8 mouse cellular contexts compared by ENCODE assay signal in the genomic region with DNA sequence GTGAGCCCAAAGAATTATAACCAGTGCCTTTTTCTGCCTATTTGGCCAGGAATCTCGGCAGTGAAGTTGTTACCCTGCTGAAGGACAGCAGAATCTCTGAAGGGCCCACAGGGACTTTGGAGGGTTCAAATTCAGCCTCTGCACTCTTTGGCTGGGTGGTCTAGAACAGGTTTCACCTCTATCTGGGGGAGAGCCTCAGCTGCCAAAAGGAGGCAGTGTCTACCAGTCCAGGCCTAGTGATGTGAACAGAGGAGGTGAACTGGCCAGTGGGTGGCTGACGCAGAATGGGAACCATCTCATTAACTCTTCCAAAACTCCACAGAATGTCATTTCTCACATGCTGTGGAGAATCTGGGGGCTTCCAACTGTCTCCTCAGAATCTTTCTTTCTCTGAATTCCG. TPM values are rescaled to one million over a fixed set of nuclear protein-coding genes. Genes with fewer than 3 reads are reported as not detected.
DNase-seq lines count a peak whose midpoint lies in the region; ATAC-seq lines count a peak whose summit lies in the region.

No protein-coding gene starts in this region.

- H3K9me3 ChIP-seq in limb, embryonic 12.5 days, result no peaks in the 10 kb centered on the region

- H3K27ac ChIP-seq in limb, embryonic 12.5 days, result 0 out of 2 replicates have a peak overlapping the region, but pooled peaks have one; percentile 83

- 38% methylated on average over 3 of the region's 3 CpGs for WGBS in limb, embryonic 12.5 days

- DNase-seq in cerebellum, adult 9-10 months, result peak; percentile 54
- DNase-seq in cerebellum, postnatal 14 days, result no peak
- peak; percentile 36 for DNase-seq in thymus, postnatal 0 days (ENCODE audit: low spot score)
- DNase-seq in thymus, adult 18-20 months, result no peak
- peak; percentile 54 for DNase-seq in splenic B cell, adult 2 months (ENCODE audit: low read depth, low spot score)
- DNase-seq in spleen, adult 18-20 months, result no peak
- DNase-seq in frontal cortex, postnatal 14 days (ENCODE audit: low spot score in 2 of 2), result no peak

- peak overlapping the region; percentile 90; the same call in 1 of the 2 replicates for H3K9ac ChIP-seq in limb, embryonic 12.5 days (replicated peaks)

- peaks cover 17% of the 10 kb centered on the region for H3K4me1 ChIP-seq in limb, embryonic 12.5 days (replicated peaks)

- peak overlapping the region; percentile 83 for H3K4me3 ChIP-seq in limb, embryonic 12.5 days (replicated peaks)

- 0 out of 2 replicates have a peak, but pooled peaks have one; percentile 48 for ATAC-seq in limb, embryonic 12.5 days (ENCODE audit: insufficient number of reproducible peaks, insufficient read depth, low FRiP score, low TSS enrichment, low read depth)

- H3K36me3 ChIP-seq in limb, embryonic 12.5 days, result peaks cover 20% of the 10 kb centered on the region
- no peaks in the 10 kb centered on the region for H3K36me3 ChIP-seq in splenic B cell, adult 2 months (ENCODE audit: control insufficient read depth, insufficient read depth, low read length, poor library complexity, severe bottlenecking)

- H3K4me2 ChIP-seq in limb, embryonic 12.5 days, result peak overlapping the region; percentile 92

- peaks cover 12% of the 10 kb centered on the region; the same call in 1 of the 2 replicates for H3K27me3 ChIP-seq in limb, embryonic 12.5 days
- H3K27me3 ChIP-seq in splenic B cell, adult 2 months (ENCODE audit: control insufficient read depth, insufficient read depth, low read length, poor library complexity, severe bottlenecking), result no peaks in the 10 kb centered on the region

RNA-seq across cellular contexts. Expression of a gene that starts 0.7 kb away (rescaled TPM):
- 45.6 and 59.9 TPM in 2 replicates for polyA plus RNA-seq in thymus, postnatal 0 days (2015; fragmentation: Nextera tagmentation; extraction: Ambion mirVana)
- 15.3 and 19.8 TPM in 2 replicates for polyA plus RNA-seq in limb, embryonic 12.5 days (2016; fragmentation: Nextera tagmentation; extraction: Ambion mirVana)

RNA-seq across cellular contexts. Expression of a gene that starts 9.6 kb away (rescaled TPM):
- 21.7 and 24.1 TPM in 2 replicates for polyA plus RNA-seq in thymus, postnatal 0 days (2015; fragmentation: Nextera tagmentation; extraction: Ambion mirVana)
- 36.4 and 38.9 TPM in 2 replicates for polyA plus RNA-seq in limb, embryonic 12.5 days (2016; fragmentation: Nextera tagmentation; extraction: Ambion mirVana)

Comparison
In these comparisons a context has a peak if more than half of its experiments do, and no peak if none do; other contexts are left out.
1. DNase-seq: peak in cerebellum, adult 9-10 months (single experiment), thymus, postnatal 0 days (single experiment) and splenic B cell, adult 2 months (single experiment); none in cerebellum, postnatal 14 days (0 of 2), thymus, adult 18-20 months (0 of 2), spleen, adult 18-20 months (0 of 2) and frontal cortex, postnatal 14 days (0 of 2).